Mouse (Mus musculus): ENCODE data around the gene Olfr983. TPM values are rescaled to one million over a fixed set of nuclear protein-coding genes. Genes with fewer than 3 reads are reported as not detected.

Olfr983 gene
- total RNA-seq (2014; rRNA removed): not detected in 2 replicates
- polyA plus RNA-seq (2015; fragmentation: Nextera tagmentation; extraction: Ambion mirVana): not detected in 2 replicates

- Histone ChIP-seq H3K4me3 (ENCODE audit: low read length) (no peak within 1 kb of the TSS), H3K4me2 (ENCODE audit: low read depth, low read length) (no peak within 1 kb of the TSS), H3K9ac (replicated peaks; ENCODE audit: low read length) (no peak within 1 kb of the TSS), H3K4me1 (ENCODE audit: insufficient read depth, low read length) (no peaks in the 10 kb centered on the region), H3K27me3 (ENCODE audit: insufficient read depth, low read length) (no peaks in the 10 kb centered on the region), H3K9me3 (ENCODE audit: low read length) (no peaks in the 10 kb centered on the region), H3K27ac (no peak within 1 kb of the TSS), H3K36me3 (ENCODE audit: insufficient read depth, low read length) (no peaks in the 10 kb centered on the region)
- no peak for ATAC-seq
- TF ChIP-seq CTCF (IDR thresholded peaks at IDR 0.05; ENCODE audit: low read depth): no peak
- 85% methylated on average over 2 of the region's 2 CpGs for WGBS
- DNase-seq (ENCODE audit: low spot score): no peak
Measured at GRCm38 (mm10) chr9:40093495-40093894, at the start of gene Olfr983. Gene Olfr983, minus strand, starts transcription at chr9:40093595.

GRCm38 (mm10) chr9:40141544-40141943 is 48.1 kb upstream of the Olfr983 start:
- Histone ChIP-seq H3K27ac (no peak overlapping the region), H3K36me3 (ENCODE audit: insufficient read depth, low read length) (no peaks in the 10 kb centered on the region), H3K4me1 (ENCODE audit: insufficient read depth, low read length) (no peaks in the 10 kb centered on the region), H3K9ac (replicated peaks; ENCODE audit: low read length) (no peak overlapping the region), H3K4me2 (ENCODE audit: low read depth, low read length) (no peak overlapping the region), H3K9me3 (ENCODE audit: low read length) (no peaks in the 10 kb centered on the region), H3K27me3 (ENCODE audit: insufficient read depth, low read length) (no peaks in the 10 kb centered on the region), H3K4me3 (ENCODE audit: low read length) (no peak overlapping the region)
- DNase-seq (ENCODE audit: low spot score): no peak
- 49% methylated on average over 1 of the region's 1 CpGs for WGBS
- TF ChIP-seq CTCF (IDR thresholded peaks at IDR 0.05; ENCODE audit: low read depth): no peak
- ATAC-seq: 0 out of 2 replicates have a peak, but pooled peaks have one; percentile 12

- ATAC-seq: no peak
- H3K9ac ChIP-seq (replicated peaks; ENCODE audit: low read length): no peak overlapping the region
- DNase-seq (ENCODE audit: low spot score): no peak
- WGBS: 81% methylated on average over 4 of the region's 4 CpGs
- H3K27me3 ChIP-seq (ENCODE audit: insufficient read depth, low read length): no peaks in the 10 kb centered on the region
- H3K4me3 ChIP-seq (ENCODE audit: low read length): no peak overlapping the region
- no peak for TF ChIP-seq CTCF (IDR thresholded peaks at IDR 0.05; ENCODE audit: low read depth)
- H3K4me2 ChIP-seq (ENCODE audit: low read depth, low read length): no peak overlapping the region
- H3K9me3 ChIP-seq (ENCODE audit: low read length): no peaks in the 10 kb centered on the region
- H3K27ac ChIP-seq: no peak overlapping the region
- no peaks in the 10 kb centered on the region for H3K36me3 ChIP-seq (ENCODE audit: insufficient read depth, low read length)
- no peaks in the 10 kb centered on the region for H3K4me1 ChIP-seq (ENCODE audit: insufficient read depth, low read length)
Measured at GRCm38 (mm10) chr9:40139484-40139883, 46.1 kb upstream of the Olfr983 start.

GRCm38 (mm10) chr9:40136987-40137688 is 43.7 kb upstream of the Olfr983 start:
- no peak for ATAC-seq
- no peaks in the 10 kb centered on the region for H3K27me3 ChIP-seq (ENCODE audit: insufficient read depth, low read length)

DNA sequence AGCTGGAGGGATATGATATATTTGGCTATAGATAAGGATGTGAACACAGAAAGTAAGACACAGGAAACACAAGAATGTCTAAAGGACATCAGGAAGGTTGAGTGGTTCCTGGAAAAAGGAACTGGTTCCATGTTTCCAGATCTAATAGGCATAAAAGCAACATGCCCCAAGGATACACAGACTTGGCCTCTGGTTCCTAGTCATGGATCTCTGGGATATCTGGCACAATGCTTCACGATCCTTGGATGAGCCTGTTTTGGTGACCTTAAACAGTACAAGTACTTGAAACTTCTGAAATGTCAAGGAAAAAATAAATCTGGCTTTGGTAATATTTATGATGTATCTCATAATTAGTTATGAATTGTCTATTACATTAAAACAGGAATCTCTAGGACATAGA is 37.2 kb upstream of the Olfr983 start:
- DNase-seq (ENCODE audit: low spot score) (no peak), ATAC-seq (no peak)
- Histone ChIP-seq H3K9ac (replicated peaks; ENCODE audit: low read length) (no peak overlapping the region), H3K9me3 (ENCODE audit: low read length) (no peaks in the 10 kb centered on the region), H3K4me2 (ENCODE audit: low read depth, low read length) (no peak overlapping the region), H3K4me1 (ENCODE audit: insufficient read depth, low read length) (no peaks in the 10 kb centered on the region), H3K27ac (no peak overlapping the region), H3K36me3 (ENCODE audit: insufficient read depth, low read length) (no peaks in the 10 kb centered on the region), H3K27me3 (ENCODE audit: insufficient read depth, low read length) (no peaks in the 10 kb centered on the region), H3K4me3 (ENCODE audit: low read length) (no peak overlapping the region)
- 86% methylated on average over 1 of the region's 1 CpGs for WGBS
- TF ChIP-seq CTCF (IDR thresholded peaks at IDR 0.05; ENCODE audit: low read depth): no peak

More at GRCm38 (mm10) chr9:40136987-40137688, 43.7 kb upstream of the Olfr983 start:
- no peaks in the 10 kb centered on the region for H3K4me1 ChIP-seq (ENCODE audit: insufficient read depth, low read length)
- H3K27ac ChIP-seq: no peak overlapping the region
- H3K9me3 ChIP-seq (ENCODE audit: low read length): no peaks in the 10 kb centered on the region
- no peak for TF ChIP-seq CTCF (IDR thresholded peaks at IDR 0.05; ENCODE audit: low read depth)
- DNase-seq (ENCODE audit: low spot score): no peak
- no peaks in the 10 kb centered on the region for H3K36me3 ChIP-seq (ENCODE audit: insufficient read depth, low read length)
- H3K4me2 ChIP-seq (ENCODE audit: low read depth, low read length): no peak overlapping the region
- WGBS: 87% methylated on average over 6 of the region's 6 CpGs
- H3K9ac ChIP-seq (replicated peaks; ENCODE audit: low read length): no peak overlapping the region
- H3K4me3 ChIP-seq (ENCODE audit: low read length): no peak overlapping the region

- no peak for TF ChIP-seq CTCF (IDR thresholded peaks at IDR 0.05; ENCODE audit: low read depth)
- no peak within 1 kb of the TSS for H3K27ac ChIP-seq
- ATAC-seq (no peak), DNase-seq (ENCODE audit: low spot score) (no peak)
- no peak within 1 kb of the TSS for H3K4me3 ChIP-seq (ENCODE audit: low read length)
- no peaks in the 10 kb centered on the region for H3K4me1 ChIP-seq (ENCODE audit: insufficient read depth, low read length)
- H3K27me3 ChIP-seq (ENCODE audit: insufficient read depth, low read length): no peaks in the 10 kb centered on the region
- H3K4me2 ChIP-seq (ENCODE audit: low read depth, low read length): no peak within 1 kb of the TSS
- no peaks in the 10 kb centered on the region for H3K36me3 ChIP-seq (ENCODE audit: insufficient read depth, low read length)
- H3K9me3 ChIP-seq (ENCODE audit: low read length): no peaks in the 10 kb centered on the region
- 86% methylated on average over 1 of the region's 1 CpGs for WGBS
- no peak within 1 kb of the TSS for H3K9ac ChIP-seq (replicated peaks; ENCODE audit: low read length)
Measured at GRCm38 (mm10) chr9:40130084-40130483, 36.7 kb upstream of the Olfr983 start, which contains the start of gene Olfr985. Gene Olfr985, minus strand, starts transcription at chr9:40130184.

DNA sequence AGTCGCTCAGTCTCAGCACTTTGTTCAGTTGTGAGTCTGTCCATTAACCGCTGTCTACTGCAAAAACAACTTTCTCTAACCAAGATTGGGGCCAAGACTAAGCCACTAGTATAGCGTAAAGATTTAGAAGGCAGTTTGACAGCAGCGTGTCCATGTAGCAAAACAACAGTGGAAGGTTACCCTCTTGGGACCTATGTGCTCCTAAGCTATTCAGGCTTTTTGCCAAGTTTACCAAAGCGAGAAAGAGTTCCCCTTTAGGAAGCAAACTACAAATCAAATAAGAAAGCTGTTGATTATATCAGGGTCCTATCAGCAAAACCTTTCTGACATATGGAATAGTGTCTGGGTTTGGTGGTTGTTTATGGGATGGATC is 23.9 kb upstream of the Olfr983 start:
- Histone ChIP-seq H3K4me2 (ENCODE audit: low read depth, low read length) (no peak overlapping the region), H3K9me3 (ENCODE audit: low read length) (no peaks in the 10 kb centered on the region), H3K27me3 (ENCODE audit: insufficient read depth, low read length) (no peaks in the 10 kb centered on the region), H3K4me3 (ENCODE audit: low read length) (no peak overlapping the region), H3K4me1 (ENCODE audit: insufficient read depth, low read length) (no peaks in the 10 kb centered on the region), H3K27ac (no peak overlapping the region), H3K9ac (replicated peaks; ENCODE audit: low read length) (no peak overlapping the region), H3K36me3 (ENCODE audit: insufficient read depth, low read length) (no peaks in the 10 kb centered on the region)
- DNase-seq (ENCODE audit: low spot score) (no peak), ATAC-seq (no peak)
- 66% methylated on average over 5 of the region's 5 CpGs for WGBS
- TF ChIP-seq CTCF (IDR thresholded peaks at IDR 0.05; ENCODE audit: low read depth): no peak
